Mouse (Mus musculus) stomach, postnatal 0 days (tissue): Measurements from ENCODE around the gene Lypd3.

Experiments
- CTCF ChIP-seq: IDR thresholded peaks from 2 replicates; pipeline ENCODE4 v1.5.1; 2016; ENCODE audit warnings: antibody characterized with exemption, low read depth, mild to moderate bottlenecking, moderate library complexity
- EP300 ChIP-seq: optimal IDR thresholded peaks from 2 replicates; pipeline ENCODE3; 2016; ENCODE audit warnings: antibody characterized with exemption

- no peak for TF ChIP-seq EP300
- TF ChIP-seq CTCF, result no peak
These were observed 28.6 kb downstream of the Lypd3 start for GRCm38 (mm10) chr7:24664959-24665358.
